Mouse (Mus musculus) inflammation-experienced regulatory T-cells, adult 6 months (primary cell): ENCODE measurements around the gene Syne3. TPM values are rescaled to one million over a fixed set of nuclear protein-coding genes. Genes with fewer than 3 reads are reported as not detected.

Source experiments
- ATAC-seq: one replicate; pipeline ENCODE4 v1.8.0; 2017
- polyA plus RNA-seq, 3 experiments: library from polyadenylated mRNA; unstranded; fragments of 100-300 nt; shearing (Covaris generic); gene quantifications; one replicate each; pipeline ENCODE4 v1.2.1; 2017

The Syne3 gene
- polyA plus RNA-seq, 3 experiments from 2014 or later, result 2.2 to 5.4 (median 3.0) TPM

DNA sequence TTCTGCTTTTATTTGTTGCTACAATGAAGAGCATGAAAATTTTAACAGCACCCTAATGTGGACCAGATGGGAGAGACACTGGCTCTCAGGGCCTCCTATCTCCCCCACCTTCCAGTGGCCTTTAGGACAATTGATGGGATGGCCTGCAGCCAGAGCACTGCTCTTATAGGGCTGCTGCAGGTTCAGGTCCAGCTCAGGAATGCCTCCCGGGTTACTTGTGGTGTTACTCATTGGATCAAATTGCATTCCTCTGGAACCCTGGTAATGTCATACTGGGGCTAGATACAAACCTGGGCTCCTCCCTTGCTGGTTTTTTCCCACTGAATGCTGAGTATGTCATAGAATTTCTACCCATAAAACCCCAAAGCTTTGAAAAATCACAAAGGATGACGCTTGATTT lies 90.4 kb downstream of the Syne3 start:
- no peak for ATAC-seq

DNA sequence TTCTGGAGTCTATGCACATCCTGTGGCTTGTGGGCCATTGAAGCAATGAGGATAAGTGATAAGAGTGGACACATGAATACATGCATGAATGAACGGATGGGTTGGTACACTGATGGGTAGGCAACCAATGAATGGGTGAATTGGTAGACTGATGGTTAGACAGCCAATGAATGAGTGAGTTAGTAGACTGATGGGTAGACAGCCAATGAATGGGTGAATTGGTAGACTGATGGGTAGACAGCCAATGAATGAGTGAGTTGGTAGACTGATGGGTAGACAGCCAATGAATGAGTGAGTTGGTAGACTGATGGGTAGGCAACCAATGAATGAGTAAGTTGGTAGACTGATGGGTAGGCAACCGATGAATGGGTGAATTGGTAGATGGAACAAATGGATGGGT lies 91.7 kb downstream of the Syne3 start:
- no peak for ATAC-seq

DNA sequence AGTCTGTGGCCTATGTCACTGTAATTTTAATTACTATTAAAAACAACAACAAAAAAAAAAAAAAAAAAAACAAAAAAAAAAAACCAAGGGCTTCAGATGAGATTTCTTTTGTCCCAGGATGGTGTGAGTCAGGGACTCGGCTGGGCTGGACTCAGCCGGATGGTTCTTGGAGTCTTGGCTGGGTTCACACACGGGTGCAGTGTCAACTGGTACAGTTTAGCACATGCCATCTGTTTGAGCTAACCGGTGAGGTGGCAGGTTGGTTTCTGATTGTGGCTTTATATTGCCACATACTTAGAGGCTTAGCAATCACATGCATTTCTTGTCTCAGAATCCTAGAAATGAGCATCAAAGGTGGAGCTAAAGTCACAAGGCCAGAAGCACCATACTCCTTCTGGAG lies 92.3 kb downstream of the Syne3 start:
- no peak for ATAC-seq

DNA sequence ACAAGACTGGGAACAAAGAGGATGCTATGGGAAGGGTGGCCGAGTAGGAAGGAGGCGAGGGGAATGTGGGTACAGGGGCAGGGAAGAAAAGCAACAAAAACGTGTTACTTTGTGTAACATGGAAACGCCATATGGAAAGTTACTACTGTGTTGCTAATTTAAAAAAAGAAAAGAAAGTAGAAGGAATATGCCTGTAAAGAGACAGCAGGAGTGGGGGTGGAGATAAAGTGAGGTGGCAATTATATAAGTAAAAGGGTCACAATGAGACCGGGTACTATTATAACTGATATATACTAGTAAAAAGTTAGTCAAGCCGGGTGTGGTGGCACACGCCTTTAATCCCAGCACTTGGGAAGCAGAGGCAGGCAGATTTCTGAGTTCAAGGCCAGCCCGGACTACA lies 92.8 kb downstream of the Syne3 start:
- ATAC-seq, result no peak

DNA sequence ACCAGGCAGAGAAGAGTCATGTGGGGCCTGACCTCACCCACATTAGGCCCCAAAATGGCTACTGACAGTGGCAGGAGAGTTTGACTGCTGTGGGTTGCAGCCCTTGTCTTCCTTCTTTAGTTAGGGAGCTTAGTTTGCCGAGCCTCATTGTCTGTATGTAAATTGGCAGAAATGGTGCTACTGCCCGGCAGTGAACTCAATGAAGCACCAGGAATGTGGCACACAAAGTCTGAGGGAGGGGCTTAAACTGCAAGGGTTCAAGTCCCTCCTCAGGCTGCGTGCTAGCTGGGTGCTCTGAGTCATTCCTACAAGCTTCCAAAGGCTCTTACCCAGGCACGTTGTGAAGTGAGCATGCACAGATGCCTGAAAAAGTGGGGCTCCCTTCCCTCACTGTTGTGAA lies 93.9 kb downstream of the Syne3 start:
- ATAC-seq, result no peak

DNA sequence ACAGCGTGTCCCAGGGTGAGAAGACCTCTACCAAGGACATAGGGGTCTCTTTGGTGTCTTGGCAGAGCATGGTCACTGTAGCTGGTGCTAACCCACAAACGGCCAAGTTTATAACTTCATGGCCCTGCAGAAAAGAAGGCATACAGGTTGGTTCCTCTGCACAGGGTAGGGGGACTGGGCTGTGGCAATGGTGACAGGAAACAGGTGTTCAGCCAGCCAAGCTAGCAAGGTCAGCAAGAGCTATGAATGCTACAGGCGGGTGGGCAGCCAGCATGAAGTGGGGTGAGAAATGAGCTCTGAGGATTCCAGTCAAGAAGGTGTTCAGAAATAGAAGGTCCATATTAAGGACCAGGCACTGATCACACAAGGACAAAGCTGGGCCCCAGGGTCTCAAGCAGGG lies 96.6 kb downstream of the Syne3 start:
- no peak for ATAC-seq

DNA sequence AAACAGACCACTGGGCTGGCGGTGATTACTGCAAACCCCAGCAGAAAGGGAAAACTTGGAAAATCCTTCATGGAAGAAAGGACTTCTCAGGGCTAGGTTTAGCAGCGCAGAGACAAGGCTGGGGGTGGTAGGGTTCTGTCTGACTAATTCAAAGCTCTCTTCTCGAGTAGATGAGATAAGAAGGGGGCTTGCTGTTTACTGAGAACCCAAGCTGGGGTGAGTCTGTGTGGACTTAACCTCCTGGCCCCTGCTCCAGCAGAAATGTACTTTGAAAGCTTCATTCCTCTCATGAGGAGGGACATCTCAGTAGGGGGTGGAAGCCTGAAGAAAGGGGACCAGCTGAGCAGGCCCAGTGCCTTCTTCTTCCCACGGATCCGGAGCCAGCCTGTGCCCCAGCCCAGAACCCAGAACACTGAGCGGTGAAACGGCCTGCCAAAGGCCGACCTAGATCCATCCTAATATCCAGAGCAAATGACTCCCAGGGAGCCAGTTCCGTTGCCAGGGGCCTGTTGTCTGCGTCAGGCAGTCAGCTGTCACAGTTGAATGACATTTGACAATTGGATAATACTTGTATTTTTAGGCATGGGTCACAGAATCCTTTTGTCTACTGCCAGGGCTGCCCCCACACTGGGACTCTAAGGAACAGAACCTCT lies 97.2 kb downstream of the Syne3 start:
- ATAC-seq, result no peak

DNA sequence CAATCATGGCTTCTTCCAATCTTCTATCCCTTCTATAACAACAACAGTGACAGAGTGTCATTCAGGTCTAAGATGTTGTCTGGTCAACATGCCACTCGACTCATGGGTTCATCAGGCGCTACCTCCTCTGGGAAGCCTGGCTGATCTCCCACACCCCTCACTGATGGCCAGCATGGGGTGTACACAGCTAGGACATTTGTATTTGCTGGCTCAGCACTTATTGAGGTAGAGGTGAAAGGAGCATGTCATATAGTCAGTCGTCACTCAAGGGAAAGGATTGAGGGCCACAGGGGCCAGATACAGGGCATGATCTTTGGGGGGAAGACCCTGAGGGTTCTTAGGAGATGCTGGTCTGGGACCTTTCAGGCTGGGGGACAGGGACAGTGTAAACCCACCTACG lies 99.9 kb downstream of the Syne3 start:
- no peak for ATAC-seq

DNA sequence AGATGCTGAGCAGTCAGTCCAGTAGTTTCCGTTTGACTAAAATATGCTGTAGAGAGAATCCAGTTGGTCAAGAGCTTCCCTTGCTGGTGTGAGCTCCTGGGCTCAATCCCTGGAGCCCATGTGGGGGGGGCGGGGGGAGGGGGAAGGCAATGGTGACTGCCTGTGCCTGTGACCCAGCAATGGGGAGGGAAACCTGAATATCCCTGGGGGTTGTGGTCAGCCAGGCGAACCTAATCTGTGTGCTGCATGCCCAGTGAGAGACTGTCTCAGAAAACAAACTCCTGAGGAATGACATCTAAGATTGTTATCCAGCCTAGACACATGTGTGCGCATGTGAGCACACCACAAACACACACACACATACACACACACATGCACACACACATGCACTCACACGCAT lies 100.6 kb downstream of the Syne3 start:
- no peak for ATAC-seq

DNA sequence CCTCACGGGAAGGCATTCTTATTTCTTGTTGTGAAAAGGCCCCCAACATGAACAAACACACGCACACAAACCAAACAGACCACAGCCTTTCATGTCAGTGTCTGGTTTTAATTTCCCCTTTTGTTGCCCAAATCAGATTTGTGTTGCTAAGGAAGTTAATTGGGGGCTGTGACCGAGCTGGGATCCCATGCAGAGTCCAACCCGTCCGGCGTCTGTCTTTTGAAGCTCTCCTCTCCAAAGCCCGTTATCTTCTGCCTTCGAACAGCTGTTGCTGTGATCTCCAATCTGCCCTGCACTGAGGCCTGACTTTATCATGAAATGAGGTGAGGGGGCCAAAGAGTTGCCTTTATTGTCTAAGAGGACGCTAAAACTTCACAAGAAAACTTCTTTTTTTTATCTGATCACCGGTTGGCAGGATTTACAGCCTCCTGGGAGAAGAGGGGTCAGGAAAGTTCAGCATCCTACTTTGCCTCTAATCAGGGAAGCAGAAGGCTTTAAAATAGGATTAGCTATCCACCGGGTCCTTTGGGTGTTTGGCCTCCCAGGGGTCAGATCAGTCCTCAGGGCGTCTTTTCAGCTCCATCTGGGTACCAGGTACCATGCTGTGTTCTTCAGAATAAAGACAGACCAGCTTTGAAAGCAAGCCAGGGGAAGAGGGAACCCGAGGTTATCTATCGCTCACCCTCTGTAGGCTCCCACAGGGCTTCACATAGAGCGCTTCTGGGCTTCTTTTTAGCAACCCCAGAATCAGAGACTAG lies 101.4 kb downstream of the Syne3 start:
- no peak for ATAC-seq

DNA sequence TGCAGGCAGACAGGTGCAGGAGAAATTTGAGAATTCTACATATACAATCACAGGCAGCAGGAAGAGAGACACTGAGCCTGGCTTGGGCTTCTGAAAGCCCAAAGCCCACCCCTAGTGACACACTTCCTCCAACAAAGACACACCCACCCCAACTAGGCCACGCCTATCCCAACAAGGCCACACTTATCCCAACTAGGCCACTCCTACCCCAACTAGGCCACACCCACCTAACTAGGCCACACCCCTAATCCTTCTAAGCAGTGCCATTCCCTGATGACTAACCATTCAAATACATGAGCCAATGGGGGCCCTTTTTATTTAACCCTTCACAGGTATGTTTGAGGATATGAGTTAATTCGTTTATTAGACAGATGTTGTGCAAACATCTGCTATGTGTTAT lies 102.5 kb downstream of the Syne3 start:
- no peak for ATAC-seq

DNA sequence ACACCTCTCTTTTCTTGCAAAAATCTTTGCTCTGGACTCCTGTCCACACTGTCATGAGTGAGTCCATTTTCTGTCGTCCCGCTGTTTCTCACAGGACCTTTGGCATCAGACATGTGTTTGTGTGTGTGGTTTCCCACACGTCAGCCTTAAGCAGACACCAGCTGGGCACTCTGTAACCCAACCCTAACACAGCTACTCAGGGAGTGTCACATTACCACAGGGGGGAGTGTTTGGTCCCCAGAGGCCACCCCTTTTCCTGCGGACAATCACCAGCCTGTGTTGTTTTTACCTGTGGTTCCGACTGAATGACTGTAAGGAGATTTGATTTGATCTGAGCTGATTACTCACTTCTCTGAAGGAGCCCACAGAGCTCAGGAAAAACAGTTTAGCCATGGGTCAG lies 105.5 kb downstream of the Syne3 start:
- no peak for ATAC-seq

DNA sequence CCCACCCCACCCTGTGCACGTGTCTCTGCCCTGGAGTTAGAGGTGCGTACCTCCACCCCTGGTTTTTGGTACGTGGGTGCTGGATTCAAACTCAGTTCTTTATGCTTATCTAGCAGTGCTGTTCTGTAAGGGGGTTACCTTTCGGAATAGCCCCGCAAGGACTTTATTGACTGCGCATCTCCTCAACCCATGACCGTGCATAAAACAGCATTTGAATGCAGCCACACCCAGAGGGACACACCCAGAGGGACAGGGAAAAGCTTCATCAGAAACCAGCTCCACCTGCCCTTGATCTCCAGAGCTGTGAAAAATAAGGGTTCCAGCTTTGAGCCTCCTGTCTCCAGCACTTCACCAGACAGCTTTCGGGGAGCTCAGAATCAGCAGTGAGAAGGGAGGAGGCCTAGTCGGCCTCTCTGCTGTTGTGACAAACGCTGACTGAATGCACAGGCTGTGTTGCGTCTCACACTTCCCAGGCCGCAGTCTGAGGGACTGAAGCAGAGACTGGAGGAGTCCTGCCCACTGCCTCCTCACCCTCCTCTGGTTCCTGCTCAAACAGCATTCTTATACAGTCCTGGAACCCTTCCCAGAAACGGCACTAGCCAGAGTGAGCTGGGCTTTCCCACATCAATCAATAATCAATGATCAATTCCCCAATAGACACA lies 107.1 kb downstream of the Syne3 start:
- ATAC-seq, result no peak

DNA sequence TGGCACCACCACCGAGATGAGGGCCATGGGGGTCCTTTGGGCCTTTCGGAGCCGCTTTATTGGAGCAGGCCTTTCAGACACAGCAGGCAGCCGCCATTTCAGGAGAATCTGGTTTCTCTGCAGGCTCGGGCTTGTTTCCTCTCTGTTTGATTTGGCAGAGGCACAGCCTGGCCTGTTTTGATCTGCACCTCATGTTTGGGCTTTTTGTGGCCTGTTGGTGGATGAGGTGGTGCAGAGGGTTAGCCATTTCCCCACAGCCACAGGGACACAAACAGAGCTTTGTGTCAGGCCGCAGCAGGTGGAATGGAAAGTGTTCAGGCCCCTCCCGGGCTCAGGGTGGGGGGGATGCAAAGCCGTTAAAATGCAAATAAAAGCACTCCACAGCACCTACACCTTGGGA lies 108.3 kb downstream of the Syne3 start:
- ATAC-seq, result no peak

DNA sequence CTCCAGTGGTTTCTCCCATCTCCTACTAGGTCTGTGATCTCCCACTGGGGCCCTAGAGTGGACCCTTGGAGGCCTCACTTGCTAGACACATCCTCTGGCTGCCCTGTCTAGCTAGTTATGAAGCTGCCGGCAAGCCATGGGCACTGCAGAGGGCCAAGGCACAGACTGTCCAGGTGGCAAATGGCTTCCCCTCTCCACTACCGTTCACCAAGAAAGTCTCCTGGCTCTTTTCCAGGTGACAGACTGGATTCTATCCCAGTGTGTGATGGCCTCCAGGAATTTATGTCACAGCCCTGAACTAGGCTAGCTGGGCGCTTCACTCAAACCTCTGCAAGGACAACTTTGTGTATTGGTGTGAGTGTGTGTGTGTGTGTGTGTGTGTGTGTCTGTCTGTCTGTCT lies 109.8 kb downstream of the Syne3 start:
- ATAC-seq, result no peak

DNA sequence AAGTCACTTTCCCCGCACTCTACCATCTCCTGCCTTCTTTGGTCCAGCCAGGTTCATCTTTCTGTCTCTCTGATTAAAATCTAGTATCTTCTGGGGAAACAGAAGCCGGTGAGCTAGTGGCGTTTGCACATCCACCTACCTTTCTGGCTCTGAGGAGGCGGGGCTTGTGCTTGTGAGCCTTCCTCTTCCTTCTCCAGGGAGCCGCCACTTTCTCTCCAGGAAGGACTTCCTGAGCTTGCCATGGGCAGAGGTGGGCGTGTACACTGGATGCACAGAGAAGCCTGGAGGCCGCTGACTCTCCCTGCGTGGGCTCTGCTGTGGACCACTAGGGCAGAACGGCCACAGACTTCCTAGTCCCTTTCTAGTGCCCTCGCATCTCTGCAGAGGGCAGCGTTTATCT lies 110.4 kb downstream of the Syne3 start:
- no peak for ATAC-seq

DNA sequence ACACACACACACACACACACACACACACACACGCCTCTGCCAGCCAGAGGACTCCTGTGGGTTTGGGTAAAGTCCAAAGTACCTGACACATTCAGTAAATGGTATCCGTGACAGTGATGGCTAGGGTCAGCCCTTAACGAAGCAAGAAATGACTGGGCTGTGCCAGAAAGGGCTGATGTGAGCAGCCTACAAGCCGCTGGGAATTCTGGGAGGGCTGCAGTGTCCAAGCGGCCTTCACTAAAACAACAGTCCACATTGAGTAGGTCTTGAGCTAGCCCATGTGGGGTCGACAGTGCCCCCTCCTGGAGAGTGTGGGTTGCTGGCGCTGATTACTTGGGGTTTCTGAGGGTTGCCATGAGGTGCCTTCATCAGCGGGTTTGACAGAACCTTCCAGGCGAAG lies 110.9 kb downstream of the Syne3 start:
- ATAC-seq, result no peak

DNA sequence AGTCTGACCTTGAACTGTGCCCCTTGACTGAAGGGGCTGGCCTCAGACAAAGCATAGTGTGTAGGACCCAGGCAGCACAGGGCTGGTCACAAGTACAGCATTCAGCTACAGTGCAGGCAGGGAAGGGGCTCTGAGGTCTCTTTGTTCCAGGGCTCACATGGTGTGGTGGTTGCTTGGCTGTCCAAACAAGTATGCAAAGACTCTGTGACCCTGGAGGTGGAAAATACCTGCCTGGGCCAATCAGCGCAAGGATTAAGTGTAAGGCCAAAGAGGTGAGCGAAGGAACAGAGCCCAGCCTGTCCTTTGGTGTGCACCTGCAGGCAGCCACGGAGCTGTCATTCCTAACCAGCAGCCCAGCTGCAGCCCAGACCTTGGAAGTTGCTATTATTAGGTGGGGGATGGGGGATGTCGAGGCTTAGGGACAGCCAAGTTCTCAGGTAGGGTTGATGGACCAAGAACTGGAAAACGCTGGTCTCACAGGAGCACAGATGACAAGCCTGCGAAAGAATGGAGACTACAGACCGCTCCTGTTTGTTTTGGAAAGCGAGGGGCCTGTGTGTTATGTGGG lies 112.5 kb downstream of the Syne3 start:
- no peak for ATAC-seq

DNA sequence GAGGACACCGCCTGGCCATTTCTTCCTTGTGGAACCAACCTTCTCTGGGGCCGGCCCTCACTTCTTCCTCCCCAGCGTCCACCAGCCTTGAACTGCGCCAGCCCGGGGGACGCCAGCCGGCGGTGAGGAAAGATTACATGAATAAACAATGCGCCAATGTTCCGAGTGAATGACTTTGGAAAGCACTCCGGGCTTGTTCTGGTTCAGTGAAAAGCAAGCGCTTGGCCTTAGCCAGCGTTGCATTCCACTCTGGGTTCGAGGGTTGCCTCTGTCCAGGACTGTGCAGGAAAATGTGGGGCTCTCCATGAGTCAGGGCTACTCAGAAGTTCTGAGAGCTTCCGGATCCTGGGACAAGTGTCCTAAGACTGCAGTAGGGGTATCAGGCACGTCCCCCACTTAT lies 113.0 kb downstream of the Syne3 start:
- no peak for ATAC-seq

DNA sequence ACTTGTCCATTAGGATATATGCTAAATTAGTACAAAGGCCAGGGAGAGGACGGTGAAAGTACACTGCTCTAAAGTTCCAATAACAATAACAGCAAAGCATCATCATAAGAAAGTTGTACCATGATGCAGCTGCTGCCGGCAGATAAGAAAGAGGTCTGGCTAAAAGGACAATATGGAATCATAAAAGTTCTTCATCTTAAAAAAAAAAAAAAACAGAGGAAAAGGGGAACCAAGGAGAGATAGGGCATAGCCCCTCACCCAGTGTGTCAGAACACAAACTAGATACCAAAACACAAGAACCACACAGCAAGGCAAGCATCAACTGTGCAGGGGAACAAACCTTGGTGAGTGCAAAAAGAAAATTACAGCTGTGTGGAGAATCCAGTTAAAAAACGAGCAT lies 117.4 kb downstream of the Syne3 start:
- ATAC-seq, result no peak

DNA sequence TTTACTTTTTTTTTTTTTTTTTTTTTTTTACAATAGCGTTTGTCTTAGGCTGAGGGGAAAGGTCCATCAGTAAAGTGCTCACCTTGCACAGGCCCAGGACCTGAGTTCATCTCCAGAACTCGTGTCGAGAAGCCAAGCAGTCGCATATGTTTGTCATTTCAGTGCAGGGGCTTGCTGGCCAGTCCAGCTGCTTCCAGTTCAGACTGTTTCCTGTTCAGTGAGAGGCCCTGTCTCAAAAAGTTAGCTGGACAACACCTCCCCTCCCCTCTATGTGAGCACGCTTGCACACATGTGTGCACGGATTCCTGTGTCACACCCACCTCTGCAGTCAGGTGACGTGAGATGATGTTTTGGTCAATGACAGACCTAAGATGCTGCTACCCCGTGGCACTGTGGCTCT lies 119.5 kb downstream of the Syne3 start:
- ATAC-seq, result no peak

DNA sequence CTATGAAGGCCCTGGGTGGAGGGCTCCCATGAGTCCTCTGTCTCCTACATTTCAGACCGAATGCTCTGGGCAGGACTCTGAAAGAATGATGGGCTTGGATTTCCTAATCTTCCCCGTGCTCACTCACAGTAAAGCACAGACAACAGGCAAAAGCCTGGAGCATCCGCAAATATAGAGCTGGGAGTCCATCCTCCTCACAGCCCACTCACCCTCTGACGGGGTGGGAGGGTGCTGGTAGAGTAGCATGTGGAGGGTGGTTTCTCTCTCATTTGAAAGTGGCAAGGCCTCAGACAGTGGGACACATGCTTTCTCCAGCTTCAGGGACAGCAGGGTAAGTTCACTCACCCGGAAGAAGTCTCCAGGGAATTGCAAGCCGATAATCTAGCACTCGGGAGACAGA lies 123.5 kb downstream of the Syne3 start:
- ATAC-seq, result no peak

DNA sequence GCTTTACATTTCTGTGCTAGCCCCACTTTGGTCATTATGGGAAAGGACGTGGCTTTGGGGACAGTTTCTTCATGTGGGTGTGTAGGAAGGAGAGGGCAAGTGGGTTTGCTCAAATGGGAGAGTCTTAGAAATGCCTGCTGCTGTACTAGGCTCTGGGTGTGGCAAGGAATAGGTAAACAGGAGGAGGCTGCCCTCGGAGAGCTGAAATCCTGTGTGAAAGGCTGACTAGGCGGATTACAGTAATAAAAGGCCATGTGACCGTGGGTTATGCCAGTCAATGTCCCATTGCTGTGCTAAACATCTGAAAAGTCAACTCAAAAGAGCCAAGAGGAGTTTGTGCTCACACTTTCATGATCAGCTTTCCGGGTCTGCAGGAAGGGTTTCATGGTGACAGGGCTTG lies 127.1 kb downstream of the Syne3 start:
- ATAC-seq, result no peak

DNA sequence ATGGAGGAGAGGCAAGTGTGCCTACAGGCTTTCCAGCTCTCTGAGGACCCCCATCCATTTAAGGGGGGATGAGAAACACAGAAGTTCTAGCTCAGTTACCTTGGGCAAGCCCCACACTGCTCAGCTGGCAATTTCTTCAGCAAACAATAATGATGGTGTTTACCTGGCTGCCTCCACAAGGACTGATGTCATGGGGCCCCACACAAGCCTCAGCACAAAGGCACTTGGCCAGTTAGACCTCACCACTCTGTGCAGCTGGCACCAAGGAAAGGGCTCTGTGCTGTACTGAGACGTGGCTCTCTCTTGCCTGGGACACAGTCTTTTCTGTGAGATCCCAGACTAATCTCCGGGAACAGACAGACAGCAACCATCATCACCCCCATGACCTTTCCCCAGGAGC lies 127.5 kb downstream of the Syne3 start:
- ATAC-seq, result no peak
